ENCODE assay signal across 19 mouse cellular contexts in genomic region chr2:60228470-60228869, GRCm38 (mm10).
"Had no signal": no experiment of that assay in that cellular context is flagged by ENCODE, and none has a peak within 500 bp of the region (broad histone marks: within the 10 kb centered on the region; RNA-seq: fewer than 3 reads in every experiment).

No protein-coding gene starts in this region.

- DNase-seq: lung, adult 2 months; lung, postnatal 14 days; lung, postnatal 36 days; midbrain, embryonic 14.5 days; right cerebral cortex, postnatal 14 days; thymus, postnatal 14 days; thymus, postnatal 36 days had no signal

- H3K4me3 ChIP-seq: lung, embryonic 15.5 days; megakaryocyte, embryonic 14.5 days; midbrain, embryonic 10.5 days; midbrain, embryonic 12.5 days; myocyte; neural tube, embryonic 13.5 days; neural tube, embryonic 15.5 days; stomach, embryonic 15.5 days had no signal

- H3K27ac ChIP-seq: lung, embryonic 15.5 days; macrophage; midbrain, embryonic 10.5 days; midbrain, embryonic 12.5 days; neural tube, embryonic 13.5 days; neural tube, embryonic 15.5 days; stomach, embryonic 15.5 days; stomach, postnatal 0 days had no signal

- ATAC-seq: lung, postnatal 0 days; midbrain, embryonic 16.5 days had no signal

- H3K9ac ChIP-seq: lung, embryonic 15.5 days; midbrain, embryonic 12.5 days; neural tube, embryonic 13.5 days; neural tube, embryonic 15.5 days; stomach, embryonic 15.5 days had no signal

- H3K27me3 ChIP-seq: lung, embryonic 15.5 days; megakaryocyte, embryonic 14.5 days; midbrain, embryonic 12.5 days; neural tube, embryonic 13.5 days; neural tube, embryonic 15.5 days; stomach, embryonic 15.5 days had no signal

- H3K4me2 ChIP-seq: lung, embryonic 15.5 days; midbrain, embryonic 12.5 days; neural tube, embryonic 13.5 days; neural tube, embryonic 15.5 days; stomach, embryonic 15.5 days had no signal

- H3K9me3 ChIP-seq: lung, embryonic 15.5 days; megakaryocyte, embryonic 14.5 days; midbrain, embryonic 10.5 days; midbrain, embryonic 12.5 days; neural tube, embryonic 13.5 days; neural tube, embryonic 15.5 days; stomach, embryonic 15.5 days had no signal

- H3K4me1 ChIP-seq: lung, embryonic 15.5 days; midbrain, embryonic 10.5 days; neural tube, embryonic 15.5 days; stomach, embryonic 15.5 days had no signal
